Mouse (Mus musculus): ENCODE data around the gene Plekhj1. TPM values are rescaled to one million over a fixed set of nuclear protein-coding genes. Genes with fewer than 3 reads are reported as not detected.
"Not testable (repeated sequence)": the region's sequence is repeated elsewhere in the genome, so short reads cannot be mapped to it uniquely, and the experiment has no call there.

Plekhj1 gene
- total RNA-seq, 2 experiments from 2014 or later: 61.9 to 72.8 TPM

DNA sequence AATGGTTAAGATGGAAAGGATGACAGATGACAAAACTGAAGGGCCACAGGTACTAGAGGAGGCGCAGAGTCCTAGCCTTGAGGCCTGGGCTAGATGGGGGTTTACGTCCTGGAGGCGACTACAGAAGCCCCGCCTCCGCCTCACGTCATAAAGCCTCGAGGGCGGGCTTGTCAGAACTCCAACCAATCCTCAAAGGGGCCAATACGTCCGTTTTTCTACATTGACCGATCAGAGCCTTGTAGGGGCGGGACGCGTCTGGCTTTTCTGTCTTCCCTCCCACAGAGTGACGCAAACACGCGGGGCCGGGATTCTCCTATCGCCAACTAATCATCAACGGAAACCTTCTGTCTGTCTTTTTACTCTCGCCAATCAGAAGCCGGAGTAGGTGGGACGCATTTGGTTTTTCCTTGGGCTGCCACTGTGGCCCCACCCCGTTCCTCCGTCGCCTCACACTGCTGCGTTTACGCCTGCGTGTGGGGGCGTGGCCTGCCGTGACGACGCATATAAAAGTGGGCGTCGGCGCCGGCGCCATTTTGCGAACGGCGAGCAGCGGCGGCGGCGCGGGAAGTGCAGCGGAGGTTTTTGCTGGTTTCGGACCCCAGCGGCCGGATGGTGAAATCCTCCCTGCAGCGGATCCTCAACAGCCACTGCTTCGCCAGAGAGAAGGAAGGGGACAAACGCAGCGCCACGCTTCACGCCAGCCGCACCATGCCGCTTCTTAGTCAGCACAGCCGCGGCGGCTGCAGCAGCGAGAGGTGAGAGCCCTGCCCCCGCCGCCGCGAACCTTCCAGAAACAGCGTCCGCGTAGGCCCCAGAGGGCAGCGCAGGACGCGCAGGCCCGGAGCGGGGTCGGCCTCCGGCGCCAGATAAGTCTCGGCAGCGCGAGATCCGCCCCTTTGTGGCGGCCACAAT is 28.0 kb upstream of the Plekhj1 start, which contains the start of gene Oaz1:
Gene Oaz1 (plus strand): TSS at position 506 of the 912 bp plus-strand sequence.
- peak; percentile 97 to 99 for DNase-seq (ENCODE audit: low spot score in 2 of 2)

DNA sequence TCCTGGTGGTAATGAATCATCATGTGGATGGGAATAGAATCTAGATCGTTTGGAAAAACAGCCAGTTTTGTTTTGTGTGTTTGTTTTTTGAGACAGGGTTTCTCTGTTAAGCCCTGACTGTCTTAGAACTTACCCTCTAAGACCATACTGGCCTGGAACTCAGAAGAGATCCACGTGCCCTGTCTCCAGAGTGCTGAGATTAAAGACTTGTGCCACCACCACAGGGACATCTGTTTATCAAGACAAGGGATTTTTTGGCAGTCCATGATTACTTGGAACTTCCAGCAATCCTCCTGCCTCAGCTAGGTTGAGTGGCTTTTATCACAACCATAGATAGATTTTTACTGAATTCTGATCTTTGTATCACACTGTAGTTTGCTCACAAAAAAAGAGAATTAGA is 26.4 kb upstream of the Plekhj1 start:
- DNase-seq (ENCODE audit: low spot score in 2 of 2): no peak

DNA sequence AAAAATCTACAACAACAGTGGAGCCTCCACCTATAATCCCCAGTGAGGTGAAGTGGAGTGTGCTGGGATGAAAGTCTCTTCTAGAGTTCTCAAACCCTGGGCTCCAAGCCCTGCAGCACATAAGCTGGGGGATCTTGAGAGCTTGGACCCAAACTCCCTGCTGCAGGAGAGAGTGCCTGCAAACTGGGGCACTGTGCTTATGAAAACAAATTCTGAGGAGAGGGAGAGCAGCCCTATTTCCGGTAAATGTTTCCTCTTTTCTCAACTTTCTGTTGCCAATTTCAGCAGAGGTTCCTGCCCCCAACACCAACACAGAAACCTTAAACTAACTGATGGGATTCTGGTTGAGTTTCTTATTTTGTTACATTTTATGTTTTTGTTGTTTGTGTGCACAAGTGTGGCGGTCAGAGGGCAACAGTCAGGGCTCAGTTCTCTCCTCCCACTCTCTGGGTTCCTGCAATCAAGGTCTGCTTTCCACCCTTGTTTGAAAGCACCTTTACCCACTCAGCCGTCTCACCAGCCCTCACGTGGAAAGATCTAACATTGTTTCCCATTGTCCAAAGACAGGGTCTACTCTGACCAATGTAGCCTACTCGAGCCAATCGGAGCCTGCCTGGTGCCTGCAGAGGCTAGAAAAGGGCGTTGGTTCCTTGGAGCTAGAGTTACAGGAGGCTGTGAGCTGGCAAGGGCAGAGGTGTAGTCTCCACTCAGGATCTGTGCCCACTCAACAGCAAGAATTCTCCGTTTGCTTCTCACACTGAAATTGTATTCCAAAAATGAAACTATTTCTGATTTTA is 25.6 kb upstream of the Plekhj1 start:
- DNase-seq (ENCODE audit: low spot score in 2 of 2): no peak

DNA sequence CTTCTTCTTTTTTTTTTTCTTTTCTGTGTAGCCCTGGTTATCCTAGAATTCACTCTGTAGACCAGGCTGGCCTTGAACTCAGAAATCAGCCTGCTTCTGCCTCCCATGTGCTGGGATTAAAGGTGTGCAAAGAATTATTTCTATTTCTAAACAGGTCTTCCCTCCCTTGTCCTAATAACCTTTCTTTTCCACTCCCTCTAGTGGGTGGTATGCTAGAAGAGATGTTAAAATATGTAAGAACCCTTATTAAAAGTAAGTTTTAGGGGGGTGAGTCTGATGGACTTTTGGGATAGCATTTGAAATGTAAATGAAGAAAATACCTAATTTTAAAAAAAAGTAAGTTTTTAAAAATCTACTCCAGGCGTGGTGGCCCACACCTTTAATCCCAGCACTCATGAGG is 24.9 kb upstream of the Plekhj1 start:
- DNase-seq (ENCODE audit: low spot score in 2 of 2): no peak

DNA sequence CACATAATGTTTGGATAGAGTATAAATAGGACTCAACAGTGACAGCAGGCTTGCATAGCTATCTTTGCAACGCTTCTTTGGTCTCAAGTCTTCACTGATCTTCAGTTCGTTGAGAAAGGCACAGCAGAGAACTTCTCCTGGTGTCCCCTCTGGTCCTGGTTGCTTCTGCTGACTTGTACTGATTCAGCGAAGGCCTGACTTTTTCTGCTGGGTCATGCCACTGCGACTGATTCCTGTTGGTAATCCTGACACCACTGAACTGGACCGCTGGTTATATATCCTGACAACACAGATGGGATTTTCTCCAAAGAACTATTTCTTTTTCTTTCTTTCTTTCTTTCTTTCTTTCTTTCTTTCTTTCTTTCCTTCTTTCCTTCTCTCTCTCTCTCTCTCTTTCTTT is 24.1 kb upstream of the Plekhj1 start:
- DNase-seq (ENCODE audit: low spot score in 2 of 2): no peak

DNA sequence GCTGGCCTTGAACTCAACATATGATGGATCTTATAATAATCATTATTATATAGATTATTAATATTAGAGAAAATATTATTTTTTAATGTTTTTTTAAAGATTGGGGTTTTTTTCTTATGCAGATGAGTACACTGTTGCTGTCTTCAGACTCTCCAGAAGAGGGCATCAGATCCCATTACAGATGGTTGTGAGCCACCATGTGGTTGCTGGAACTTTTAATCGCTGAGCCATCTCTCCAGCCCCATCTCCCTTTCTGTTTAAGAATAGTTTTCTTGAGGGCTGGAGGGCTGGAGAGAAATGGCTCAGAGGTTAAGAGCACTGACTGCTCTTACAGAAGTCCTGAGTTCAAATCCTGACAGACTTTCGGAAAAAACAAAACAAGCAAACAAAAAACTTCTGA is 23.6 kb upstream of the Plekhj1 start:
- peak in 1 of 2 experiments; percentile 21 for DNase-seq (ENCODE audit: low spot score in 2 of 2)

DNA sequence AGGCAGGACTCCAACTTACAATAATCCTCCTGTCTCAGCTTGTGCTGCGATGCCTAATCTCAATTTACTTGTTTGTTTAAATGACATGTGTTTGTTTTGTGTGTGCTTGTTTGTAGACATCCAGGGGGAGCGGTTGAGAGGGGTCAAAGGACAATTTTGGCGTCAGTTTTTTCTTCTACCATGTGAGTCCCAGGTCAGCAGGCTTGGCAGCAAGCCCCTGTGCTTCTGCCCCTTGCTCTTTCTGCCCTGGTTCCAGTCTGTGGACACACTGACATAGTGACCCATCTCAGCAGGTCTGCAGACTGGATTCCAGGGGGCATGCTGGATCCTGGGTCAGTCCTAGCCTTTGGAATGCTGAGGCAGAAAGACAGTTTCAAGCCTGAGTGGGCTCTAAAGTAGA is 21.0 kb upstream of the Plekhj1 start:
- DNase-seq (ENCODE audit: low spot score in 2 of 2): no peak

DNA sequence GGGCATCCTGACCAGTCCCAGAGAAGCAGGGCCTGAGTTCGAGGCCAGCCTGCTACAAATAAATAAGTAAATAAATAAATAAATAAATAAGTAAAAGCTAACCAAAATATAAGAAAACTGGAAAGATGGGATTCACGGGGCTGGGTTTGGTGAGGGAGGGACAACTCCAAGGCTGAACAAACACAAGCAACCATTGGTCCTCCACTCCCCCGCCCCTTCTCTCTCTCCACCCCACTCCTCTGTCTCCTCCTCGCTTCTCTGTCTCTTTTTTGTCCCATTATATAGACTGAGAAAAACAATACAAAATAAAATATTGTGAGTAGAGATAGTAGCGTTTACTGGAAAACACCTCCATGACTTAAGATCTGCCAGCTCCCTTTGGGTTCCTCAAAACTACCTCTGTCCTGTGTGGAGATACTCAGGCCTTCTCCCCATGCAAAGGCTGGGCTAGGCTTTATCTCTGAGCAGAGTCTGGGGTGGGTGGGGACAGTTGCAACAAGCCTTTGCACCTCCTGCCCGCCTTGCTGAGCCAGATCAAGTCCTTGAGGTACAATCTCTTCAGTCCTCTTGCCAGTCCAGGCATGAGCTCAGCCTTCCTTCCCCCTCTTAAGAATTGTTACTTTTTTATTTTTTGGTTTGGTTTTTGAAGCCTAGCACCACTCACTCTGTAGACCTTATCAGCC is 20.3 kb upstream of the Plekhj1 start:
- no peak for DNase-seq (ENCODE audit: low spot score in 2 of 2)

DNA sequence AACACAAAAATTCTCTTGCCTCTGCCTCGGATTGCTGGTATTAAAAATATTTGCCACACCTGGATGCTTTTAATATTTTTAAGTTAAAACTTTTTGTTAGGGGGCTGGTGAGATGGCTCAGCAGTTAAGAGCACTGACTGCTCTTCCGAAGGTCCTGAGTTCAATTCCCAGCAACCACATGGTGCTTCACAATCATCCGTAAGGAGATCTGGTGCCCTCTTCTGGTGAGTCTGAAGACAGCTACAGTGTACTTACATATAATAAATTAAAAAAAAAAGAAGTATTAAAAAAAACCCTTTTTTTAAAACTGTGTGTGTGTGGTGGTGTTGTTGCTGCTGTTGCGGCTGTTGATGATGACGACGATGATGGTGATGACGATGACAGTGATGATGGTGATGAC is 19.5 kb upstream of the Plekhj1 start:
- DNase-seq (ENCODE audit: low spot score in 2 of 2): not testable (repeated sequence)

DNA sequence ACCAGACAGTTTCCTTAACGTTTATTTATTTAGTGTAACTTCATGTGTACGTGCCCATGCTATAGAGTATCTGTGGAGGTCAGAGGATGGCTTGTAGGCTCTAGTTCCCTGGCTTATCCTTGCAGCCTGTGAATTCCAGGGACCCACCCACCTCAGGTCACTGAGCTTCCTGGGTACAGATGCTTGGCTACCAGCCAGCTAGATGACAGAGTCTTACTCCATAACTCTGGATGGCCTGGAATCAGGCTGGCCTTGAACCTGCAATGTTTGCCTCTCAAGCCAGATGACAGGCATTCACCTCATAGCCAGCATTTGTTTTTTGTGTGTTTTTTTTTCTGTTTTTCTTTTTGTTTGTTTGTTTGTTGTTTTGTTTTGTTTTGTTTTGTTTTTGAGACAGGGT is 18.7 kb upstream of the Plekhj1 start:
- DNase-seq (ENCODE audit: low spot score in 2 of 2): no peak

DNA sequence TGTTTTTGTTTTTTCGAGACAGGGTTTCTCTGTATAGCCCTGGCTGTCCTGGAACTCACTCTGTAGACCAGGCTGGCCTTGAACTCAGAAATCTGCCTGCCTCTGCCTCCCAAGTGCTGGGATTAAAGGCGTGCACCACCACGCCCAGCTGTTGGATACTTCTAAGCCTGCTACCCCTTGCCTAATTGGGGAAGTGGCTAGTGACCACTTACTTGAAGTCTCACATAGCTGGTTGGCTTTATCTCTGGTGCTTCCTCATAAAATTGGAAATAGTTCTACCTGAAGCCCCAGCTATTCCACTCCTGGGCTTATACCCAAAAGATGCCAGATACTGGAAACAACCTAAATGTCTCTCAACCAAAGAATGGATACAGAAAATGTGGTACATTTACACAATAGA is 17.9 kb upstream of the Plekhj1 start:
- not testable (repeated sequence) for DNase-seq (ENCODE audit: low spot score in 2 of 2)

DNA sequence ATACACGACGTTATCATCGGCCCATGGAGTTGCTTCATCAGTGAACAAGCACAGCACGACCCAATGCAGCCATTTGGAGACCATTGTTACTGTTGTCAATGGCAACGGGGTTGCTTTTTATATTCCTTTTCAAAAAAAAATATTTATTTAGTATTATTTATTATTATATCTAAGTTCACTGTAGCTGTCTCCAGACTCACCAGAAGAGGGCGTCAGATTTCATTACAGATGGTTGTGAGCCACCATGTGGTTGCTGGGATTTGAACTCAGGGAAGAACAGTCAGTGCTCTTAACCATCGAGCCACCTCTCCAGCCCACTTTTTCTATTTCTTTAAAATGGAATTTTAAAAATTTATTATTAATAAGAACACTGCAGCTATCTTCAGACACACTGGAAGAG is 16.4 kb upstream of the Plekhj1 start:
- no peak for DNase-seq (ENCODE audit: low spot score in 2 of 2)

DNA sequence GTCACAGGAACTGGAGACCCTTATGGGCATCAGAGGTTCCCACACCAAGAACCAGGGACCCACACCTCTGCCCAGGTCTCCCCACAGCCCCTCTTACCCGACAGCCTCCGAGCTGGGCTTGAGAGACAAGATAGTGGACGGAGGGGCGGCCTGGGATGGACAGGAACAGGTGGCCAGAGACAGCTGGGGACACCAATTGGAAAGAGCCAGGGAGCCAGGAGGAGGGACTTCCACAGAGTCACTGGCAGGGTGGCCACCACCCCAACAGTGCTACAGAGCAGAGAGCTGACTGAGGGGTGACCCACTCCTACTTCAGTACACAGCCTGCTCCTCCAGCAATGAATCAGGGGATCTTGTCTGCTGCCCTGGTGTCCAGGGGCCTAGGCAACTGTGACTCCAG is 14.9 kb upstream of the Plekhj1 start, which contains the start of gene Jsrp1:
Gene Jsrp1 (minus strand): TSS at position 133 of the 400 bp plus-strand sequence.
- DNase-seq (ENCODE audit: low spot score in 2 of 2): no peak

DNA sequence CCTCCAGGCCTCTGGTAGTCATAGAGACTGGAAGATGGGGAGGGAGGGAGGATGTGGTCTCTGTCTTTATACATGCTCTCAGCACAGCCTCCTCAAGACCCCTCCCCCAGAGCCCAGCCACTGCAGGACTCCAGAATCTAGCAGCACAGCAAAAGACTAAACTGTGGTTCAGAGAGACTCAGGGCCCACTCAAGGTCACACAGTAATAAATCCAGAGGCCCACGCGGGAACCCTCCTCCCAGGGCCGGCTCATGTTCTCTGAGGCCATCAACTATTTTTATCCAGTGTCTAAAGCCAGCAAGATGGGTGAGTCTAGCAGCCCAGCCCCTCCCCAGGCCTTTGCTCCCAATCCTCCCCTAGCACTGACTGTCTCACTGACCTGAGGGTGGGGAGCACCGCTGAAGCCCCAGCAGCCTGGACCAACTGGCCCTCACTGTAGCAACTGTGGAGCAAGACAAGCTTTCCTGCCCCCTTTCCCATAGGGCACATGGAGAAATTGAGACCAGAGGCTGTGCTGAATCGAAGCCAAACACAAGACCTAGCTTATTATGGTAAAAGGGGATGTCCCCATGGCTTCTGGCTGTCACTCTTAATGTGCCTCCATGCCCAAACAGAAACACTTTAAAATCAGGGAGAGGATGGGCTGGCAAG is 14.1 kb upstream of the Plekhj1 start:
- no peak for DNase-seq (ENCODE audit: low spot score in 2 of 2)

DNA sequence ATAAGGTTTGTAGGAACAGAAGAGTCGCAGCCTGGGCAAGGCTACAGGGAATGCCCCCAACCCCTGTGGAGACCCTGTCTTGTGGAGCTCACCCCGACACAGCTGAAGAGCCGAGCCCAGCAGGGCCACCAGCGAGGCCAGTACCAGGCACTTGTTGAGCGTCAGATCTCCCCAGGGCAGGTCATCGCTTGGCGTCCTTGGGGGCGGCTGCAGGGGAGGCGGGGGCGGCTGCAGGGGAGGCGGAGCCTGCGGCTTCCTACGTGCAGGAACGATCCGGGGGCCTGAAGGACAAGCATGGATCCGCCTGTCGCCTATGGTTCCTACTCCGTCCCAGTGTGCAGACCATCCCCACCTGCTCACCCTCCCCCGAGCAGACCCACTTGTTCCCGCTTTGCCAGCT is 11.7 kb upstream of the Plekhj1 start:
- no peak for DNase-seq (ENCODE audit: low spot score in 2 of 2)

DNA sequence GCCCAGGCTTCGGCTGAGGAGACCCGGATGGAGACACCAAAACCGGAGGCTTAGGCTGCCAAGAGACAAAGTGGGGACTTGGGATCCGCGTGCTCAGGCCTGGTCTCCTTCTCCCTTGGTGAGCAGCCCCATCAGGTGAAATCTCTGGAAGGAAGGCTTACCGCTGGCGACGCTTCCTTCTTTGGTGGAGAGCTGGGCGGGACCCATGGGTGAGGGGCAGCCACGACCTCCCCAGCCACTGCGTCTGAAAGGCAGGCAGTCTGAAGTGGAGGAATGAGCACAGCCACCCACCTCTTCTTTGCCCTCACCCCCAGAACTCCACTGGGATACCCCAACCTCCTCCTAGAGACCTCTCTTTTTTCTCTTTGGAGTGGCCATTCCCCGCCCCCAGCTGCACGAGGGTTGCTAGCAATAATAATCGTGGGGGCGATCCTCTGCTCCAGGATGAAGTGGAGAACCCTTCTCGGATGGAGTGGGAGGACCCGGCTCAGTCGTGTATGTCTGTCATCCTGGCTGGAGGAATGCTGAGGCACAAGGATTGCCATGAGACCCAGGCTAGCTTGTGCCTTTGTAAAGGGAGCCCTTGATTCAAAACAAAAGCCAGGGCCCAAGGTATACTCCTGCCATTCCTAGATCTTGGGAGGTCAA is 10.7 kb upstream of the Plekhj1 start:
- no peak for DNase-seq (ENCODE audit: low spot score in 2 of 2)

DNA sequence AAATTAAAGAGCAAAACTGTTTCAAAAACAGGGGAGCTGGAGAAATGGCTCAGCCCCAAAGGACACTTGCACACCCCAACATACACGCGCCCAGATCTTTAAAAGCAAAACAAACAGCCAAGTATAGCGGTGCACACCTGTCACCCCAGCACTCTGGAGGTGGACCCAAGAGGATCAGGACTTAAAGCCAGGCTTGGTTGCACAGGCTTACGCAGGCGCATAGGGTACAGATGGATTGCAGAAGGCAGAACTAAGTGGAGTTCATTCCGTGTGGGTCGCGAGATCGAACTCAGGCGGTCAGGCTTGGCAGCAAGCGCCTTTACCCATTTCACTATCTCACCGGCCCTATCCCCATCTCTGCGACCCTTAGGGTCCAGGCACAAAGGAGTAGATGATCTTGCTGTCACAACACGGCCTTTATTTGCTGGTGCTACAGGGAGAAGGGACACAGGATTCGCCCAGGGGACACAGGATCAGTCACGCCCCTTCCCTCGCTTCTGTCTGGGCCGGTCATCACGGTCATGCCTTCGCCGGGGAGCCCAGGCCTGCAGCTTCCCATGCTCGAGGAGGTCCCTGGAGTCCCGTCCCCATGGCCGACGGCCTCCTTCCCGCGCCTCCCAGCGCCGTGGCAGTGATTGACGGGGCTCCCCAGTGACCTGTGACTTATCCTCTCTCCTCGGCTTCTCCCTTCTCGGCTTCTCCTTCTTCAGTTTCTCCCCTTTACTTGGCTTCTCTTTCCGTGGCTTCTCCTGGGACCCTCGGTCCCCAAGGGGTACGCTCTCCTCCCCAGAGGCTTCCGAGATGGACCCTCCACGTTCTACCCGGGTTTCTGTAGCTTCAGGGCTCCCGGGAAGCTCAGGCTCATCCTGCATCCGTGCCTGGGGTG is 9.9 kb upstream of the Plekhj1 start:
- no peak for DNase-seq (ENCODE audit: low spot score in 2 of 2)

DNA sequence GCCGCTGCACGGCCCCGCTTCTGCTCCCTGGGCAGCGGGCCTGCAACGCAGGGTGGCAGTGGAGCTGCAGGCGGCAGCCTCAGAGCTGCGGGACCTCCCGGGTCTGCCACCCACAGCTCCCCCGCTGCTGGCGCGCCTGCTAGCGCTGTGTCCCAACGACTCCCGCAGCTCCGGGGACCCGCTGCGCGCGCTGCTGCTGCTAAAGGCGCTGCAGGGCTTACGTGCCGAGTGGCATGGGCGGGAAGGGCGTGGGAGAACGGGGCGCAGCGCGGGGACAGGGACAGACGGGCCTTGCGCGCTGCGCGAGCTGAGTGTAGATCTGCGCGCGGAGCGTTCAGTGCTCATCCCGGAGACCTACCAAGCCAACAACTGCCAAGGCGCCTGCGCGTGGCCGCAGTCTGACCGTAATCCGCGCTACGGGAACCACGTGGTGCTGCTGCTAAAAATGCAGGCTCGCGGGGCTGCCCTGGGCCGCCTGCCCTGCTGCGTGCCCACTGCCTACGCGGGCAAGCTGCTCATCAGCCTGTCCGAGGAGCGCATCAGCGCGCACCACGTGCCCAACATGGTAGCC is 8.7 kb upstream of the Plekhj1 start:
- DNase-seq (ENCODE audit: low spot score in 2 of 2): peak; percentile 74 to 80

All from layer of hippocampus, postnatal 10 days (tissue).